Mouse (Mus musculus): ENCODE data around the gene Abcg5.

GRCm38 (mm10) chr17:84647630-84648029 lies 35.2 kb downstream of the Abcg5 start:
- TF ChIP-seq POLR2AphosphoS2 (IDR thresholded peaks at IDR 0.05; ENCODE audit: insufficient read length, low read depth) (no peak), CEBPB (IDR thresholded peaks at IDR 0.05; ENCODE audit: insufficient read depth, poor library complexity, severe bottlenecking) (no peak), MAX (IDR thresholded peaks at IDR 0.05; ENCODE audit: low read depth) (no peak), POLR2A (IDR thresholded peaks at IDR 0.05; ENCODE audit: insufficient read length, low read depth) (no peak), USF1 (IDR thresholded peaks at IDR 0.05; ENCODE audit: low read depth) (no peak), E2F4 (IDR thresholded peaks at IDR 0.05; ENCODE audit: insufficient read depth) (no peak), SRF (IDR thresholded peaks at IDR 0.05; ENCODE audit: control insufficient read depth, insufficient read length, low read depth) (no peak), MYOG (IDR thresholded peaks at IDR 0.05; ENCODE audit: control insufficient read depth in 1 of 3, insufficient read depth in 1 of 3, insufficient read length in 2 of 3, low read depth in 2 of 3) (no peak), TCF12 (IDR thresholded peaks at IDR 0.05; ENCODE audit: insufficient read depth, poor library complexity, severe bottlenecking) (no peak), TCF3 (IDR thresholded peaks at IDR 0.05; ENCODE audit: insufficient read length, low read depth) (no peak)

Measured in myocyte (in vitro differentiated cells).